Mouse (Mus musculus) CH12.LX (cell line): Measurements from ENCODE around the gene Olfr1535. TPM values are rescaled to one million over a fixed set of nuclear protein-coding genes. Genes with fewer than 3 reads are reported as not detected.

Source experiments
- DNase-seq: peaks from one replicate; pipeline ENCODE4 v3.0.0-alpha.2; 2013; ENCODE audit errors: extremely low read depth
- H3K27ac ChIP-seq: 2 replicates; pipeline ENCODE4 v1.5.1; 2012; ENCODE audit warnings: low read depth, mild to moderate bottlenecking, control low read depth, moderate library complexity; ENCODE audit not compliant: insufficient read depth
- H3K27me3 ChIP-seq: replicated peaks from 2 replicates; pipeline ENCODE3; 2012; ENCODE audit warnings: inconsistent platforms
- H3K36me3 ChIP-seq, 2 experiments: replicated peaks in 1 of 2; 2 replicates each; pipeline versions ENCODE3 to v1.6.1; 2012; ENCODE audit warnings: inconsistent platforms in 1 of 2, low read length in 1 of 2, mild to moderate bottlenecking in 1 of 2, mixed read lengths in 1 of 2, moderate library complexity in 1 of 2; ENCODE audit not compliant: control insufficient read depth in 1 of 2, insufficient read depth in 1 of 2
- H3K4me1 ChIP-seq, 2 experiments: 2 replicates each; pipeline ENCODE4 v1.6.1; 2012; ENCODE audit warnings: inconsistent platforms in 1 of 2, moderate library complexity in 1 of 2; ENCODE audit not compliant: insufficient read depth in 2 of 2, control insufficient read depth in 1 of 2
- H3K4me2 ChIP-seq: 2 replicates; pipeline ENCODE4 v1.6.1; 2012; ENCODE audit warnings: low read depth, mild to moderate bottlenecking, control low read depth; ENCODE audit not compliant: poor library complexity, insufficient read depth, severe bottlenecking
- H3K4me3 ChIP-seq, 3 experiments: fragments of 150-350 bp in 1 of 3; sonication (generic) in 1 of 3; replicated peaks in 1 of 3; 2 replicates each; pipeline versions ENCODE3 to v1.5.1; 2011 to 2012; ENCODE audit warnings: low read depth in 2 of 3, low read length in 2 of 3, mild to moderate bottlenecking in 2 of 3, moderate library complexity in 2 of 3, control low read depth in 1 of 3, improper control_type of control experiment in 1 of 3, inconsistent platforms in 1 of 3, mixed read lengths in 1 of 3; ENCODE audit not compliant: poor library complexity in 1 of 3
- H3K79me2 ChIP-seq: replicated peaks from 2 replicates; pipeline ENCODE4 v1.6.1; 2012; ENCODE audit warnings: mild to moderate bottlenecking, moderate library complexity; ENCODE audit not compliant: control insufficient read depth, poor library complexity, insufficient read depth, severe bottlenecking; ENCODE audit errors: extremely low read depth
- H3K9ac ChIP-seq: 2 replicates; pipeline ENCODE4 v1.6.1; 2012; ENCODE audit warnings: low read depth, mild to moderate bottlenecking, control low read depth, moderate library complexity; ENCODE audit not compliant: insufficient read depth
- H3K9me3 ChIP-seq: replicated peaks from 2 replicates; pipeline ENCODE3; 2012; ENCODE audit warnings: low read length, inconsistent platforms, mixed read lengths
- CHD1 ChIP-seq: IDR thresholded peaks from 2 replicates; pipeline ENCODE4 v1.6.1; 2012; ENCODE audit warnings: low read depth, low read length, improper control_type of control experiment, inconsistent platforms
- CTCF ChIP-seq, 2 experiments: IDR thresholded peaks in 1 of 2; conservative IDR thresholded peaks in 1 of 2; 2 replicates each; pipeline ENCODE4 v1.5.1; 2011 to 2012; ENCODE audit warnings: low read depth in 2 of 2, low read length in 2 of 2, improper control_type of control experiment in 1 of 2, inconsistent platforms in 1 of 2, mild to moderate bottlenecking in 1 of 2, moderate library complexity in 1 of 2
- ELF1 ChIP-seq: IDR thresholded peaks from 2 replicates; pipeline ENCODE4 v1.6.1; 2014; ENCODE audit warnings: low read depth, mild to moderate bottlenecking, inconsistent platforms, low read length, improper control_type of control experiment
- EP300 ChIP-seq: IDR thresholded peaks from 2 replicates; pipeline ENCODE4 v1.6.1; 2011; ENCODE audit warnings: low read length, improper control_type of control experiment
- GABPA ChIP-seq: IDR thresholded peaks from 2 replicates; pipeline ENCODE4 v1.6.1; 2012; ENCODE audit warnings: low read depth, low read length, improper control_type of control experiment, inconsistent platforms; ENCODE audit not compliant: insufficient replicate concordance
- IRF4 ChIP-seq: IDR thresholded peaks from 2 replicates; pipeline ENCODE4 v1.6.1; 2014; ENCODE audit warnings: low read depth, mild to moderate bottlenecking, inconsistent platforms, low read length, improper control_type of control experiment
- JUN ChIP-seq: IDR thresholded peaks from 2 replicates; pipeline ENCODE4 v1.6.1; 2011; ENCODE audit warnings: low read depth, mild to moderate bottlenecking, low read length, improper control_type of control experiment, moderate library complexity; ENCODE audit not compliant: insufficient read depth
- KAT2A ChIP-seq: IDR thresholded peaks from 2 replicates; pipeline ENCODE4 v1.6.1; 2012; ENCODE audit warnings: low read length, improper control_type of control experiment, inconsistent platforms; ENCODE audit not compliant: insufficient replicate concordance
- MEF2A ChIP-seq: IDR thresholded peaks from 2 replicates; pipeline ENCODE4 v1.6.1; 2014; ENCODE audit warnings: low read depth, mild to moderate bottlenecking, inconsistent platforms, low read length, improper control_type of control experiment, borderline replicate concordance
- MYC ChIP-seq: IDR thresholded peaks from 2 replicates; pipeline ENCODE4 v1.6.1; 2011; ENCODE audit warnings: low read depth, mild to moderate bottlenecking, improper control_type of control experiment, low read length
- NELFE ChIP-seq: IDR thresholded peaks from 2 replicates; pipeline ENCODE4 v1.6.1; 2011; ENCODE audit warnings: low read depth, low read length, improper control_type of control experiment
- POLR2AphosphoS2 ChIP-seq: IDR thresholded peaks from 2 replicates; pipeline ENCODE4 v1.6.1; 2011; ENCODE audit warnings: low read depth, low read length, improper control_type of control experiment
- RCOR1 ChIP-seq: conservative IDR thresholded peaks from 2 replicates; pipeline ENCODE4 v1.6.1; 2012; ENCODE audit warnings: low read depth, mild to moderate bottlenecking, inconsistent platforms, low read length, improper control_type of control experiment
- SIN3A ChIP-seq: IDR thresholded peaks from 2 replicates; pipeline ENCODE4 v1.6.1; 2012; ENCODE audit warnings: low read length, improper control_type of control experiment, inconsistent platforms
- SMC3 ChIP-seq: IDR thresholded peaks from 2 replicates; pipeline ENCODE4 v1.6.1; 2011; ENCODE audit warnings: low read depth, low read length, improper control_type of control experiment
- ZC3H11A ChIP-seq: IDR thresholded peaks from 2 replicates; pipeline ENCODE4 v1.6.1; 2012; ENCODE audit warnings: low read depth, mild to moderate bottlenecking, inconsistent platforms, low read length, improper control_type of control experiment
- ZMIZ1 ChIP-seq: IDR thresholded peaks from 2 replicates; pipeline ENCODE4 v1.6.1; 2012; ENCODE audit warnings: low read depth, mild to moderate bottlenecking, inconsistent platforms, low read length, improper control_type of control experiment
- ZNF384 ChIP-seq: IDR thresholded peaks from 2 replicates; pipeline ENCODE4 v1.6.1; 2012; ENCODE audit warnings: low read depth, low read length, improper control_type of control experiment, inconsistent platforms
- dilution Hi-C: fragments of 300-500 bp; cut with MboI; formaldehyde crosslinking; loops from 2 replicates; pipeline ENCODE4 v1.14.3; 2020; ENCODE audit warnings: low sequenced_read_pairs; ENCODE audit not compliant: extremely low pct_unique_long_range_greater_than_20kb, extremely low pct_ligation_motif_present
- in situ Hi-C: fragments of 300-500 bp; cut with MboI; formaldehyde crosslinking; loops from 3 replicates; pipeline ENCODE4 v1.14.3; 2019; ENCODE audit warnings: low sequenced_read_pairs, low pct_ligation_motif_present, low pct_unique_long_range_greater_than_20kb, mixed read lengths
- polyA plus RNA-seq: library from polyadenylated mRNA; unstranded; fragments of >175 nt; gene quantifications from 2 replicates; pipeline ENCODE4 v1.2.1, GENCODE M21; 2012; ENCODE audit warnings: low read depth; ENCODE audit not compliant: insufficient read length
- total RNA-seq, 2 experiments: library from RNA; depleted of rRNA; stranded (reverse); fragments of 300-350 nt in 1 of 2; fragments of >200 nt in 1 of 2; gene quantifications; 2 replicates each; pipeline ENCODE4 v1.2.3; 2012 to 2014

The Olfr1535 gene
- total RNA-seq (2012; rRNA removed) (not detected in 2 replicates), total RNA-seq (2014; rRNA removed) (not detected in 2 replicates), polyA plus RNA-seq (not detected in 2 replicates)

- H3K27me3 ChIP-seq = peaks cover 1% of the 10 kb centered on the region
- in situ Hi-C loops = no loop called here
- H3K4me3 ChIP-seq = no peak within 1 kb of the TSS
- TF ChIP-seq RCOR1 (no peak), ZMIZ1 (no peak), KAT2A (no peak), ZC3H11A (no peak), SIN3A (no peak), CTCF (conservative IDR thresholded peaks at IDR 0.05 in 1 of 2, IDR thresholded peaks at IDR 0.05 in 1 of 2; ENCODE audit: low read depth in 2 of 2, low read length in 2 of 2) (no peak), POLR2AphosphoS2 (no peak), MYC (no peak), IRF4 (no peak), JUN (no peak), ZNF384 (no peak), GABPA (no peak), MEF2A (no peak), EP300 (no peak), NELFE (no peak)
- dilution Hi-C loops = no loop called here
- no peaks in the 10 kb centered on the region for H3K36me3 ChIP-seq
- H3K4me2 ChIP-seq = no peak within 1 kb of the TSS
- no peaks in the 10 kb centered on the region for H3K79me2 ChIP-seq
- H3K9ac ChIP-seq = no peak within 1 kb of the TSS
- H3K9me3 ChIP-seq = no peaks in the 10 kb centered on the region
- no peak for DNase-seq
- no peak within 1 kb of the TSS for H3K27ac ChIP-seq
- no peaks in the 10 kb centered on the region for H3K4me1 ChIP-seq
Observed at GRCm38 (mm10) chr13:21559793-21560192, at the start of gene Olfr1535. Gene Olfr1535, minus strand, starts transcription at chr13:21559893.

GRCm38 (mm10) chr13:21591618-21592017 is 31.9 kb upstream of the Olfr1535 start:
- in situ Hi-C loops (no loop called here), dilution Hi-C loops (no loop called here)
- Histone ChIP-seq H3K4me1 (no peaks in the 10 kb centered on the region), H3K9ac (no peak overlapping the region), H3K9me3 (no peaks in the 10 kb centered on the region), H3K27ac (no peak overlapping the region), H3K4me2 (no peak overlapping the region), H3K36me3 (no peaks in the 10 kb centered on the region), H3K79me2 (no peaks in the 10 kb centered on the region), H3K4me3 (no peak overlapping the region), H3K27me3 (no peaks in the 10 kb centered on the region)
- DNase-seq = no peak
- no peak for TF ChIP-seq ELF1
- TF ChIP-seq CHD1 = no peak
- TF ChIP-seq GABPA = no peak
- no peak for TF ChIP-seq MEF2A
- no peak for TF ChIP-seq SMC3
